Mouse (Mus musculus): ENCODE results near the gene Rbms1.

DNA sequence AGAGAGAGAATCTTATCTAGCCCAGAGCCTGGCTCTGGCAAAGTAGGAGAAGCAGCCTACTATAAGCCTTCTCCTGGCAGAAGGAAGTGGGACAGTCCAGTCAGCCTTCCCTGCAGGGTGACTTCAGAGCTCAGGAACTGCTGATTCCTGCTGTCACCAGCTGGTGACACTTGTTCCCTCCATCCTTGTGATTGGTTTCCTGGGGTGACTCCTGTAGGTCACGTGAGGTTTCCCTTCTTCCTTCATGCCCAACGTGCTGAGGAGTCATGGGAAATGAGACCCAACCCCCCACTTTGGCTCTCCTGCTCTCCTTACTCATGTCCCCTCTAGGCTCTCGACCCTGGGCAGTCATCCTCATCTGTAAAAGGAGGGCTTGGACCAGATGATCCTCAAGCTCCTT is 14.8 kb downstream of the Rbms1 start:
- no peak for TF ChIP-seq CTCF (IDR thresholded peaks at IDR 0.05; ENCODE audit: extremely low read depth, insufficient read depth, insufficient read length, insufficient replicate concordance)
- no peak for TF ChIP-seq POLR2A (IDR thresholded peaks at IDR 0.05; ENCODE audit: low read depth, low read length)
